Mouse (Mus musculus) heart, adult 11 months (tissue): Measurements from ENCODE around the gene Gm10842.
A peak's percentile ranks its signal among the peaks of the same experiment; 100 is the strongest.
"Not testable (repeated sequence)": the region's sequence is repeated elsewhere in the genome, so short reads cannot be mapped to it uniquely, and the experiment has no call there.

Experiments
- DNase-seq: peaks from one replicate; pipeline ENCODE4 v3.0.0; 2022

Gm10842 gene

DNA sequence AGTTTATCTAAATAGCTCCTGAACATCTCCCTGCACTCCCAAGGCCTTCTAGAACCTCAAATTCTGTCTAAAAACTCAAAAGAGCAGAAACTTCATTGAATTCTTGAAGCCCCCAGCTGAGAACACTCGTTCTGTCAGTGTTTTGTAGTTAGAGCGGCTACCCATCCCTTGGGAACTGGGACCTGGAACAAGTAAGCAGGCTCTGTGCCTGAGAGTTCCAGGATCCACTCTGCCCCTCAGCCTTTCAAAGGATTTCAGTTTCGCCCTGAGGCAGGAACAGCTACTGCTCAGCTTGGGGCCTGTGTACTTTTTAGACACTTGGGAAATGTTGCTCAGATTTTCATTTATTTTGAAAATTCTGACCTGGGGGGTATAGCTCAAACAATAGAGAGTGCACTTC lies at the start of gene Gm10842:
Gene Gm10842 (plus strand): TSS at position 301 of the 400 bp plus-strand sequence.
- DNase-seq: no peak

DNA sequence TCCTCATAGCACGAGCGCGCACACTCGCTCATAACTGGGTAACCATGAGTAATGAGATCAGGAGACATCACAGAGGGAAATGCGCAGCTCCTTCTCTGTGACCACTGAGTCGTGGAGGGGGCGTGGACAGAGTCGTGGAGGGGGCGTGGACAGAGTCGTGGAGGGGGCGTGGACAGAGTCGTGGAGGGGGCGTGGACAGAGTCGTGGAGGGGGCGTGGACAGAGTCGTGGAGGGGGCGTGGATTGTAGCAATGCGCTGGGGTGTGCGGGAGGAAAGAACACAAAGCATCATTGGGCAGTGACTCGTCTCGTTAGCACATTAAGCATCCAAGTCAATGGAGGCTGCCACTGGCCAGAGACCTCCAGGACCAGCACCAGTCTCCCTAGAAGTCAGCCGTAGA lies 34.2 kb upstream of the Gm10842 start:
- not testable (repeated sequence) for DNase-seq

GRCm38 (mm10) chr11:105117814-105118213 lies 28.9 kb upstream of the Gm10842 start:
- peak; percentile 72 for DNase-seq

DNA sequence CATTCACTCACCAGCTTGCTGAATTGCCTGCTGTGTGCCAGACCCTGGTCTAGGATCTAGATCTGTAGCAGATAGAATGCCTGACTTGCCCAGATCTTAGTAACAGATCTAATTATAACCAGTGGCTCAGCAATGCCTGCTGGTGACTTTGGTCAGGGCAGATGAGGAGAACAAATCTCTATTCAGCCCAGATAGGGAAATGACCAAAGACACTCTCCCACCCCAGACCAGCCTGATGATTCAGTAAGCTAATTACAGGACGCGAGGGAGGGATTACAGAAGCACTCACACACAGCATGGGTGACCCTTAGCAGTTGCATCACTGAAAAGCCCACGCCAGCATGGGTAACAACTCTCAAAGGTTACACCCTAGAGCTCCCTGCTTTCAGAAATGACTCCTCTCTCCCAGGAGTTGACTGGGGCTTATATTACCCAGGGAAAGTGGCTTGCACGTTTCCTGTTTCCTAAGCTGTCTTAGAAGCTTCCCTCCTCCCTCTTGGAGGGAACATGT lies 26.1 kb upstream of the Gm10842 start:
- peak; percentile 77 for DNase-seq

- DNase-seq: peak; percentile 14
These were observed 24.9 kb upstream of the Gm10842 start for GRCm38 (mm10) chr11:105121792-105122191.

DNA sequence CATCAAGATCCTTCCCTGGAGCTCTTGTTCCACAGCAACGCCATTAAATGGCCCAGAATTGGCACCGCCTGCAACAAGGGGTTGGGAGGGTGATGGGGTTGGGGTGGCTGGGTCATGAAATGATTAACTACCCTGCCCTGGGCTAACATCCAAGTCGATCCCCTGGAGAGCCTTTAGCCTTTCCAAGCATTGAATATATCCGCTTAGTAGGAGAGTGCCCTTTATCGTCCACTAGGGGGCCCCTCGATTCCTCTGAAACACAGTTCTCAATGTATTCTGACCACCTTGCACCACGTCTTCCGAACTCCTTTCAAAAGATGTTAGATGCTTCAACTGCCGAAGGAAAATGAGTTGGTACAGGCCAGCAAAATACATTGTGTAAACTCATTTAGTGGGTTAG lies 22.7 kb upstream of the Gm10842 start:
- peak; percentile 85 for DNase-seq

DNA sequence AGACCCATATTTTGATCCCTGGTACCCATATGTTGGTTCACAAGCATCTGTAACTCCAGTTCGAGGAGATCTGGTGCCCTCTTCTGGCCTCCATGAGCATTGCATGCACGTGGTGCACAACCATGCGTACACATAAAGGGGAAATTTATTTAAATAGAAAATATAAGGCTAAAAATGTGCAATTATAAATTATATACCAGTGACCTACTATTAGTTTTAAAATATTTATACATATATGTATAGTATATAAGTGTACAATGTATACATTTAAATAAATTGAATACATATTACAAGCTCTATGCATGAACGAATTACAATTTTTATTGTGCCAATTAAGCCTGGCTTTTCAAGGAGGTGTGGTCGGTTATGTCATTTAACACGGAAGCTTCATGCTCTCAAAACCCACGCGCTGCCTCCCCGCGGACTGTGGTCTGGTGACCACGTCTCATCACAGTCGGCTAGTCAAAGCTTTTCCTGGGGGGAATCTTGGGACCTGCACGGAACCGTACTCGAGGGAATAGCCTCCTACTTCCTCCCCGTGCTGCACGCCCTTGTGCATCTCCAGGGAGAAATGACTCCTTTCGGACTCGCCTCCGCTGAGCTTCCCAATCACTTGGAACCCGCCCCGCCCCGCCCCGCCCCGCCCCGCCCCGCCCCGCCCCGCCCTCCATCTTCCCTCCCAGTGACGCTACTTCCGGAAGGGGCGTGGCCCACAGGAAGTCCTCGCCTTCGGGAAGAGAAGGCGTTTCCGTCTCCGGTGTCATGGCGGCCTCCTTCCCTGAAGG lies 20.8 kb upstream of the Gm10842 start, which contains the start of gene Mettl2:
Gene Mettl2 (plus strand): TSS at position 691 of the 785 bp plus-strand sequence.
- DNase-seq: peak; percentile 98

DNA sequence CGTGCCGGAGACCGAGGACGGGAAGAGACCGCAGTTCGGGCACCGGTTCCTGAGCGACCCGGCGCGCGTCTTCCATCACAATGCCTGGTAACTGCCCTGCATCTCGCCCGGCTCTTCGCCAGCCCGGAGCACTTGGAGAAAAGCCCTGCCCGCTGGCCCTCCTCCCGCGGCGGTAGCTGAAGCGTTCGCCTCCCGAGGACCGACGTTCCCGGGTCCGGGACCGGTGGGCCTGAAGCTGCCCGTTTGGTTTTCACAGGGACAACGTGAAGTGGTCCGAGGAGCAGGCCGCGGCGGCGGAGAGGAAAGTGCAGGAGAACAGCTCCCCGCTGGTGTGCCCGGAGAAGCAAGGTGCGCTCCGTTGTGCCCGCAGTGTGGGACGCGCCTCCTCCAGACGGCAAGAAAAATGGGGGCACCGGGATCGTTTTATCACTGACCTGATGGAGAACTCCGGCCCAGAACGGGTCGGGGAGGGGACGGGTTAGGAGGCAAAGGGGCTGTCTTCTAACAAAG lies 20.1 kb upstream of the Gm10842 start:
- no peak for DNase-seq

DNA sequence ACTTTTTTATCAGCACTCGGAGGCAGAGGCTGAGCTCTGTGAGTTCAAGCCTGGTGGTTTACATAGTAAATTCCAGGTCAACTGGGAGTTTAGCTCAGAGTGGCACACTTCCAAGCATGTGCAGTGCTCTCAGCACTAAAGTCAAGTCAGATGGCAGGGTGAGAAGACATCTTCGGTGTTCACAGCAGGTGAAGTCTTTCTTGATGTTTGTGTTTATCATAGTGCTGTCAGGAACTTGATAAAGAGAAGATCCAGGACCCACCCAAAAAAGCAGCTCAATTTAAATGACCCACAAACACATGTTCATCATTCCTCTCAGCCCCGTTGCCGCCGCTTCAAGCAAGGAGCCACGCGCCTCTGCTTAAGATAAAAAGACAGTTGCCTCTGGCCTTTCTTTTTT lies 11.0 kb upstream of the Gm10842 start:
- DNase-seq: no peak

DNA sequence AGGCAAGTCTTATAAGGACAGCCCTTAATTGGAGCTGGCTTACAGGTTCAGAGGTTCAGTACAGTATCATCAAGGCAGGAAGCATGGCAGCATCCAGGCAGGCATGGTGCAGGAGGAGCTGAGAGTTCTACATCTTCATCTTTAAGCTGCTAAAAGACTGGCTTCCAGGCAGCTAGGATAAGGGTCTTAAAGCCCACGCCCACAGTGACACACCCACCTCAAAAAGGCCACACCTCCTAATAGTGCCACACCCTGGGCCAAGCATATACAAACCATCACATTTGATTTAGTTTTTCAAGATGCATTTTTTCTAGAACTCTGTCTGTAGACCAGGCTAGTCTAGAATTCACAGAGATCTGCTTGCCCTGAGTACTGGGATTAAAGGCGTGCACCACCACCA lies 9.4 kb upstream of the Gm10842 start:
- not testable (repeated sequence) for DNase-seq

GRCm38 (mm10) chr11:105140512-105140911 lies 6.2 kb upstream of the Gm10842 start:
- not testable (repeated sequence) for DNase-seq

DNA sequence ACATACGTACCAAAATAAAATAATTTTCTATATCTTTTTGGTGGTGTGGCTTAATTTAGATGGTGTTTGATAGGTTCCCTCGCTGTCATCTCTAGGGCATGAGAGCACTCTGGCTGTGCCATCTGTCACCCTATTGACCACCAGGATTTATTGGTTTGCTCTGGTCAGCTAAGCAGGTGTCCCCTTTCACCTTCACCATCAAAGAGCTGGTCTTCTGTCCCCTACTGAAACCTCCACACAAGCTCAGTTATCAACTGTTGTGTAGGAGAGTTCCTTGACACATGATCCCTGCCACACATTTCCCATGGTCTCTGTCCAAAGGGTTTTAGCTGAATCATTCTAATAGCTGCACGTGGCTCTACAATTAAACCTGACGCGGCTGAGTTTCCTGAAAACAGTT lies 5.6 kb upstream of the Gm10842 start:
- DNase-seq: no peak

GRCm38 (mm10) chr11:105143564-105143963 lies 3.1 kb upstream of the Gm10842 start:
- DNase-seq: no peak

GRCm38 (mm10) chr11:105144084-105144483 lies 2.6 kb upstream of the Gm10842 start:
- DNase-seq: no peak

- DNase-seq: no peak
These were observed 2.0 kb upstream of the Gm10842 start for GRCm38 (mm10) chr11:105144508-105145210.

GRCm38 (mm10) chr11:105145211-105145610 lies 1.5 kb upstream of the Gm10842 start:
- DNase-seq: no peak

DNA sequence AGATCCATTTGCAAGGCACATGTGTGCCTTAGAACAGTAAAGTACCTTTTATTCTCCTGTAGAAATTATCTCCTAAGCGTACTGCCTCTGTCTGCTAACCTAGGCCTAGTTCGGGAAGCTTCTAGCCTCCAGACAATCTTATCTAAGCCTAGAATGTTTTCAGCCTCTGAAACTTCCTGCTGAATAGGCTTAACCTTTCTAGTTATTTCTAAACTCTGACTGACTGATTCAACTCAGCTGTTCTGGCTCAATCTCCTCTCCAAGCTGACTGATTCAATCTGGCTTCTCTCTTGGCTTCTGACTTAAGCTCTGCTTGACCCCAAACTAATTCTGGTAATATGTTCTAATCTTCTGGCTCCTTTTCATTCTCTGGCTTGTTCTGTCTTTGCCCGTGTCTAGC lies 2.7 kb downstream of the Gm10842 start:
- no peak for DNase-seq

DNA sequence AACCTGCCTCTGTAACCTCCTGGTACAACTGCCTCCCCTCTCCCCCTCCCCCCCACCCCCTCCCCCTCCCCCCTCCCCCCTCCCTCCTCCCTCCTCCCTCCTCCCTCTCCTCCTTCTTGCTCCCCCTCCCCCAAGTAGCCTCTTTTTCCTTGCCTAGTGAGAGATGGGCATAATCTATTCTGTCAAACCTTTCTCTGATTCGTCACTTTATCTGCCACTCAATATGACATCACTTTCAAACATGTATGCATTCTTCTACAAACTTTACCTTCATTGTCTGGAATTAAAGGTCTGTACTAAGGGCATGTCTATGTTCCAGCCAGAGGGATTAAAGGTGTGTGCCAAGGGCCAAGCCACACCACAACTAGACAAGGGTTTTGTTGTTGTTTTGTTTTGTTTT lies 3.1 kb downstream of the Gm10842 start:
- no peak for DNase-seq

DNA sequence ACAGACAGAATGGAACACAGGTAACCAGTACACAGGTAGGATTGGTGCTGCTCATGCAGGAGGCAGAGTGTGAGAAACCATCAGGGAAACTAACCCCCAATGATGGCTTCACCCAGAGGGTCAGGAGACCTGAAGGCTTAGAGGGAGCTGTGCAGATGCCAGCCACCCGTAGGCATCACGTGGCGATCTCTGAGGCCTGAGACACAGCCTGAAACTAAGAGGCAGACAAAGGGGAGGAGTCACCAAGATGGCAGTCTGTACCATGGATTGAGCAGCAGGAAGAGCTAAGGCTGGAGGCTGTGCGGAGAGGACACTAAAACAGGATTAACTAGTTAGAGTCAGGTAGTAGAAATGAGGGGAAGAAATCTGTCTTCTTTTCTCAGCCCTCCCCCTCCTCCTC lies 4.0 kb downstream of the Gm10842 start:
- no peak for DNase-seq

GRCm38 (mm10) chr11:105151226-105152016 lies 4.7 kb downstream of the Gm10842 start:
- DNase-seq: no peak

GRCm38 (mm10) chr11:105152017-105152300 lies 5.3 kb downstream of the Gm10842 start:
- no peak for DNase-seq

DNA sequence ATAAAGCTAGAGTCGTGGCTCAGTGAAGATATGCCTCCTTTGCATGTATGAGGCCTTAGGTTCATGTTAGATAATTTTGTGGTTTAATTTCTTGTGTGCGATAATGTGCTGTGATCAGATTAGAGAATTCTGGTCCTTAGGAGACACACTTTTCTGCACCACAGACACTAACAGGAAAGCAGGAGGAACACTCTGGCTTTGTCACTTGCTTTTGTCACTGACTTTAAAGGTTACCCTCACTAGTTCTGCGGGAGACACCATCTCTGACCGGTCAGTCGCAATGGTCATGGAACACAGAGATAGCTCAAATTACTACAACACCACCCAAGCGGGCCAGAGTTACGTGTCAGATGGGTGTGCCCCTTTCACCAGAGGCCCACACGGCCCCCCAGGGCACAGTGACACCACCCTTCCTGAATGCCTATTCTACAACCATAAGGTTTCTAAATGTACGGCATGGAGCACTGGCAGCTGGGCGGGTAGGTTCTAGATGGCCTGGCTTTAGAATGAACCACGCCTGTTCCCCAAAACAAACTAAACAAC lies 5.7 kb downstream of the Gm10842 start:
- DNase-seq: no peak
